Mouse (Mus musculus) testis, adult 2 months (tissue): Measurements from ENCODE around the gene Arhgap31.

ENCODE experiments used
- CTCF ChIP-seq: fragments of 200-500 bp; IDR thresholded peaks from 2 replicates; pipeline ENCODE4 v1.5.1; 2012; ENCODE audit warnings: low read depth, mild to moderate bottlenecking, inconsistent platforms, low read length, moderate library complexity; ENCODE audit not compliant: control insufficient read depth, insufficient read depth, insufficient replicate concordance
- POLR2A ChIP-seq: fragments of 200-500 bp; IDR thresholded peaks from 2 replicates; pipeline ENCODE4 v1.6.1; 2012; ENCODE audit warnings: low read depth, mild to moderate bottlenecking, inconsistent platforms, low read length, moderate library complexity; ENCODE audit not compliant: control insufficient read depth

DNA sequence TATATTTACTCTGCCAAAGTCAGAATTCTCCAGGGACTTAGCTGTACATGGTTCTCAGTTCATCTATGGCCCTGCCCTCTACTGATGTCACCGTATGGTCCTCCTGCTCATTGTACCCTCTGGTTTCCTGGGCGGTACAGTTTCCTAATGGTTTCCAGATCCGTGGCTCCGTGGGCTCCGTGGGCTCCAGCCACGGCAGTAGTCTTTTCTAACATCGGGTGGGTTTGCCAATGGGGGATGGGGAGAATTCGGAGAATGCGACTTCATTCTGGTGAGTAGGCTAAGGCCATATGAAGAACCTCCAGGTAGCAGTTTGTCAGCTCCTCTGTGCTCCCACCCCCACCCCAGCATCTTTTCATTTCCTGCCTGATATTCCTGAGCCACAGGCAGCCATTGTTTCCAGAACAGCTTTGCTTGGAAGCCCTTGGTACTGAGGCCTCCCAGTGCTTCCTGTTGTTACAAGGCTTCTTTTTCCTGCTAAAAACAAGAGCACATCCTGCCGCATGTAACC lies 61.3 kb downstream of the Arhgap31 start:
- TF ChIP-seq CTCF (no peak), POLR2A (no peak)
